Mouse (Mus musculus) ES-E14 (cell line): ENCODE data around the gene Ccdc107. TPM values are rescaled to one million over a fixed set of nuclear protein-coding genes. Genes with fewer than 3 reads are reported as not detected.
A peak's percentile ranks its signal among the peaks of the same experiment; 100 is the strongest.

ENCODE experiments used
- DNase-seq: peaks from one replicate; pipeline ENCODE4 v3.0.0-alpha.2; 2013; ENCODE audit warnings: low read depth, low spot score
- H3K27ac ChIP-seq: 2 replicates; pipeline ENCODE4 v1.5.1; 2012; ENCODE audit warnings: low read depth, mild to moderate bottlenecking, low read length, moderate library complexity, mixed read lengths; ENCODE audit not compliant: poor library complexity, insufficient read depth, severe bottlenecking
- H3K36me3 ChIP-seq: 2 replicates; pipeline ENCODE4 v1.6.1; 2012; ENCODE audit warnings: mild to moderate bottlenecking, low read length, moderate library complexity, mixed read lengths; ENCODE audit not compliant: control insufficient read depth, poor library complexity, insufficient read depth, severe bottlenecking
- H3K4me1 ChIP-seq, 2 experiments: fragments of 150-350 bp in 1 of 2; sonication (generic) in 1 of 2; 2 replicates each; pipeline ENCODE4 v1.6.1; 2012; ENCODE audit warnings: low read length in 2 of 2, mild to moderate bottlenecking in 1 of 2, mixed read lengths in 1 of 2; ENCODE audit not compliant: control insufficient read depth in 2 of 2, insufficient read depth in 2 of 2, poor library complexity in 1 of 2
- H3K4me3 ChIP-seq, 2 experiments: fragments of 150-350 bp in 1 of 2; sonication (generic) in 1 of 2; 2 replicates each; pipeline ENCODE4 v1.5.1; 2012; ENCODE audit warnings: low read length in 2 of 2, low read depth in 1 of 2, mild to moderate bottlenecking in 1 of 2, mixed read lengths in 1 of 2; ENCODE audit not compliant: insufficient read depth in 1 of 2, poor library complexity in 1 of 2, severe bottlenecking in 1 of 2
- H3K9ac ChIP-seq: 2 replicates; pipeline ENCODE4 v1.6.1; 2012; ENCODE audit warnings: low read depth, mild to moderate bottlenecking, low read length, mixed read lengths; ENCODE audit not compliant: poor library complexity, insufficient read depth, severe bottlenecking
- H3K9me3 ChIP-seq: fragments of 150-350 bp; sonication (generic); 2 replicates; pipeline ENCODE4 v1.6.1; 2012; ENCODE audit warnings: low read depth, mild to moderate bottlenecking, low read length; ENCODE audit not compliant: control insufficient read depth, insufficient read depth
- CHD2 ChIP-seq: IDR thresholded peaks from 2 replicates; pipeline ENCODE4 v1.6.1; 2014; ENCODE audit warnings: mild to moderate bottlenecking, low read depth, low read length, inconsistent platforms
- HCFC1 ChIP-seq: IDR thresholded peaks from 2 replicates; pipeline ENCODE4 v1.6.1; 2012; ENCODE audit warnings: low read length, inconsistent platforms, borderline replicate concordance; ENCODE audit not compliant: insufficient read depth
- MAFK ChIP-seq: IDR thresholded peaks from 2 replicates; pipeline ENCODE4 v1.6.1; 2014; ENCODE audit warnings: mild to moderate bottlenecking, low read depth, low read length, inconsistent platforms; ENCODE audit not compliant: insufficient read depth
- ZC3H11A ChIP-seq: IDR thresholded peaks from 2 replicates; pipeline ENCODE4 v1.6.1; 2012; ENCODE audit warnings: low read depth, mild to moderate bottlenecking, inconsistent platforms, low read length, borderline replicate concordance
- ZNF384 ChIP-seq: IDR thresholded peaks from 2 replicates; pipeline ENCODE4 v1.6.1; 2012; ENCODE audit warnings: low read depth, low read length, inconsistent platforms
- in situ Hi-C, 2 experiments: fragments of 600-800 bp; cut with MboI; formaldehyde crosslinking; loops; one replicate each; pipeline ENCODE4 v1.15.1; 2025; ENCODE audit warnings: low sequenced_read_pairs in 2 of 2, inconsistent platforms in 1 of 2; ENCODE audit not compliant: unreplicated experiment in 2 of 2
- total RNA-seq: library from RNA; depleted of rRNA; stranded (reverse); fragments of 300-350 nt; gene quantifications from 2 replicates; pipeline ENCODE4 v1.2.3, GENCODE M21; 2012

The Ccdc107 gene
- total RNA-seq, 1 experiment = 59.1 TPM

DNA sequence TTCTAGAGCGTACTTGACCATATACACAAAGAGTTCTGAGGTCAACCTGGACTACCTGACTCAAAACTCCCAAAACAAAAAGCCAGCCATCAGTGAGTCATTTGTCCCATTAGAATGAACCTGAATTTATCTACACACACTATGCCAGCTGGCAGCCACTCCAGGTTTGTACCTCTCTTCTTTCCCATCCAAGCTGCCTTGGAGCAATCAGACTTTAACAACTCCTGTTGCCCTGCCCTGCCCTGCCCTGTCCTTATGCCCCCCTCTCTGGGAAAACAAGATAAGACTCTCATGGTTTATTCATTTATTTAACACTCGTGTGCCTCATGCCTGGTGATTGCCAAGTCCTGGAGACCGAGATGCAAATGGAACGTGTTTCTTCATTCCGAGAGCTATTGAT, 1.9 kb upstream of the Ccdc107 start:
- no peak for DNase-seq
- H3K9ac ChIP-seq = no peak overlapping the region
- no peaks in the 10 kb centered on the region for H3K9me3 ChIP-seq
- no peak overlapping the region for H3K27ac ChIP-seq
- in situ Hi-C loops = no loop called here
- 0 out of 2 replicates have a peak, but pooled peaks cover 2% of the 10 kb centered on the region for H3K36me3 ChIP-seq
- H3K4me3 ChIP-seq = no peak overlapping the region
- peaks cover 0 to 2% of the 10 kb centered on the region in 2 experiments; a peak in 1 of 4 replicates for H3K4me1 ChIP-seq
- TF ChIP-seq CHD2 (no peak), MAFK (no peak), ZNF384 (no peak), ZC3H11A (no peak), HCFC1 (no peak)

DNA sequence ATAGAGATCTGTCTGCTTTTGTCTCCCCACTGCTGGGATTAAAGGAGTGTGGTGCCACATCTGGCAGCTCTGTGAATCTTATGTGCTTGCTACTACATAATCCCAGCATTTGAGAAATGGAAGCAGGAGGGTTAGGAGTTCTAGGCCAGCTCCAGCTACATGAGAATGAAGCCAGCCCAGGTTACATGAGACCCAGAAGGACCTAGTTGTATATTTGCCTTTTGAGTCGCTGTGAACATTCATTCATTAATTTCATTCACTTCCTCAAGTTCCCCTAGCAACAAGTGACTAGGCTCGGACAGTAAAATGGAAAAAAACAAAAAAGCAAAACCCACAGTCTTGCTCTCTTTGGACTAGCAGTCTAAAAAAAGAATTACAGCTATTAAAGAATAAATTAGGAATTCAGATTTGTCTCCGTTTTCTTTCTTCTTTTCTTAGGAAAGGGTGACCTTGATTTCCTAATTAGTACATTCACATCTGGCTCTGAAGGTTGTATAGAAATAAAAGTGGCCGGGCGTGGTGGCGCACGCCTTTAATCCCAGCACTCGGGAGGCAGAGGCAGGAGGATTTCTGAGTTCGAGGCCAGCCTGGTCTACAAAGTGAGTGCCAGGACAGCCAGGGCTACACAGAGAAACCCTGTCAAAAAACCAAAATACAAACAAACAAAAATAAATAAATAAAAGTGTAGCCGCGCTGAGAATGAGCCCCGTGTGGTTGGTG, 439 bp upstream of the Ccdc107 start:
- H3K9ac ChIP-seq = no peak overlapping the region
- H3K4me3 ChIP-seq = peak overlapping the region in 1 of 2 experiments; percentile 32; a peak in 2 of 4 replicates
- no peak overlapping the region for H3K27ac ChIP-seq
- DNase-seq = no peak
- no peak for TF ChIP-seq MAFK
- 0 out of 2 replicates have a peak, but pooled peaks have one; percentile 49 for TF ChIP-seq CHD2
- 0 out of 2 replicates have a peak, but pooled peaks have one; percentile 17 for TF ChIP-seq ZC3H11A
- no peak for TF ChIP-seq HCFC1
- peak; percentile 70 for TF ChIP-seq ZNF384
- H3K4me1 ChIP-seq = peaks cover 0 to 6% of the 10 kb centered on the region in 2 experiments; a peak in 1 of 4 replicates
- H3K36me3 ChIP-seq = peaks cover 12% of the 10 kb centered on the region
- in situ Hi-C loops = no loop called here
- H3K9me3 ChIP-seq = no peaks in the 10 kb centered on the region

DNA sequence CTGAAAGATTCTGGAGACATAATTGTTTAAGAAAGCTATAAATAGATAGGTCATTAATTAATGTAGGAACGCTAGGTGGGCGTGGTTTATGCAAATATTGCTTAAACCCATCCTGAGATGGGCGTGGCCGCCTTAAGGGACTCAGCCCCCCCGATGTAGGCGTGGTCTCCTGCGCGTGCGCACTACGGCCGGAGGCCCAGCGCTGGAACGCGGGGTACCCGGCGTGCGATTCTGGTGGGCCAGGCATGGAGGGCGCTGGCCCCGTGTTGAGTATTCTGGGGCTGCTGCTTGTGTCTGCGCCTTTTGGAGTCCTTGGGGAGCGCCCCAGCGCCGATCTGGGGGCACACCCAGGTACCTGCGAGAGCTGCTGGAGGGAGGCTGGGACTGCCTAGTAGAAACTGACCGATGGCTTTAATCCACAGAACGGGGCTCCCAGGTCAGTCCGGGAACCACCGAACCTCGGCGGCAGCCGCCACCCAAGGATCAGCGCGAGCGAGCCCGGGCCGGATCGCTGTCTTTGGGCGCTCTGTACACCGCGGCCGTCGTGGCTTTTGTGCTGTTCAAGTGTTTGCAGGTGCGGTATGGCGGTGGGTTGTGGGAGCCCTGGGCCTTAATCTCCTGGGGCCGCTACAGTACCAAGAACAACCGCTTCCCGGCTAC, 616 bp downstream of the Ccdc107 start:
- TF ChIP-seq ZC3H11A = no peak

DNA sequence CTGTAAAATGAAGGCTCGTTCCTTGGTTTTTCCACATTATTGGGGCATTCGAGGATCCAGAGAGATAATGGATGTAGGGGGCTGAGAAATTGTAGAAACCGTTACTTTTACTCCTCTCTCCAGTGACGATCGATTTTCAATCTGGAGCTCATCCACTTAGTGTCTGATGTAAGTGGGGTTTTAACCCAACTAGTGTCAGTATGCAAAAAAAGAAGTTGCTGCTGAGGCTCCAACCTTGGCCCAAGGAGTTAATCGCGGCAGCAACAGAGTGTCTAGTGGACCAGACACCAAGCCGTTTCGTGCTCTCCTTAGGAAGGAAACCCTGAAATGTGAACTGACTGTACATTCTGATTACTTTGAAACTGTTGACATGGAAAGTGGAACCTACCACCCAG, 1.1 kb downstream of the Ccdc107 start:
- H3K4me3 ChIP-seq = peak overlapping the region; percentile 75
- in situ Hi-C loops = no loop called here
- no peak for DNase-seq
- H3K9ac ChIP-seq = peak overlapping the region; percentile 88
- H3K36me3 ChIP-seq = peaks cover 18% of the 10 kb centered on the region
- H3K27ac ChIP-seq = no peak overlapping the region
- no peaks in the 10 kb centered on the region for H3K9me3 ChIP-seq
- peaks cover 0 to 10% of the 10 kb centered on the region in 2 experiments; a peak in 1 of 4 replicates for H3K4me1 ChIP-seq
- TF ChIP-seq MAFK (no peak), HCFC1 (no peak), ZNF384 (no peak), CHD2 (no peak), ZC3H11A (no peak)

More for the DNA sequence above, 616 bp downstream of the Ccdc107 start:
- peak overlapping the region; percentile 88 for H3K9ac ChIP-seq
- H3K9me3 ChIP-seq = no peaks in the 10 kb centered on the region
- peak; percentile 86 for DNase-seq
- H3K27ac ChIP-seq = no peak overlapping the region
- in situ Hi-C loops = no loop called here
- H3K4me3 ChIP-seq = peak overlapping the region; percentile 75
- peaks cover 0 to 8% of the 10 kb centered on the region in 2 experiments; a peak in 1 of 4 replicates for H3K4me1 ChIP-seq
- H3K36me3 ChIP-seq = peaks cover 18% of the 10 kb centered on the region

DNA sequence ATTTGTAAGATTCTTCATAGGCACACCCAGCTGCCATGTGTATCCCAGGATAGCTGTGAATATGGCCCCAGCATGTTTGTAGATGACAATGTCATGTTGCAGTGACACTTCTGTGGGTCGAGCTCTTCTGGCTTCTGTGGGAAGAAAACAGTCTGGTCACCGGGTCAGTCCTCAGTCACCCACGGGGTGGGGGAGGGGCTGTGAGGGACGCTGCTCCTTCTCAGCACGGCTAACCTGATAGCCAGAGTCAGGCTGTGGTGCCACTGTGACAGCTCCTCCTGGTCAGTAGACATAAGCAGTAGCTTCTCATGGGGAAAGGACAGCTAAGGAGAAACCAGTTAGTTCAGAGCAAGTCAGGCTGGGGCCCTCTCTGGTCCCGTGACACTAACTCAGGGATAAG, 3.9 kb downstream of the Ccdc107 start:
- Histone ChIP-seq H3K9ac (no peak overlapping the region), H3K27ac (no peak overlapping the region), H3K9me3 (no peaks in the 10 kb centered on the region), H3K36me3 (peaks cover 18% of the 10 kb centered on the region), H3K4me1 (peaks cover 0 to 10% of the 10 kb centered on the region in 2 experiments; a peak in 1 of 4 replicates), H3K4me3 (no peak overlapping the region)
- TF ChIP-seq ZC3H11A (no peak), MAFK (no peak), CHD2 (no peak), HCFC1 (no peak), ZNF384 (no peak)
- no peak for DNase-seq
- in situ Hi-C loops = no loop called here
